Mouse (Mus musculus) lung, adult 18-20 months (tissue): ENCODE measurements around the gene Cyp3a41a.
"Not testable (repeated sequence)": the region's sequence is repeated elsewhere in the genome, so short reads cannot be mapped to it uniquely, and the experiment has no call there.

Experiments
- DNase-seq, 2 experiments: peaks; one replicate each; pipeline ENCODE4 v3.0.0; 2022; ENCODE audit warnings: mixed read lengths in 2 of 2

Cyp3a41a gene

DNA sequence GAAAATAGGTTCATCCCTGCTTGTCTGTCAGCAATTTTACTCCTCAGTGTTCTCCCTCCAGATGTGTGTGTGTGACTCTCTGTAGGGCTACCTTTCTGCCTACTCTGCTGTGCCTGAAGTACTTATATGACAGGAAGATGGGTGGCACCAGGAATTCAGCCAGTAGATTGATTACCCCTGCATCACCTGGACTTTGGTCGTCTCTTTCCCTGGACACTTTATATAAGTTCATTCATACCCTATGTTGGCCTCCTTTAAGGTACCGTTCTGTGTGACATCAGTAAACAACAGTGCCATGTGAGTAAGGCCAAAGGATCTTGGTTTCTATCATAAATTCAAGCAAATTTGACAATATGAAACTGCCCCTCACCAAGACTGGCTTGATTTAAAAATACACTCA is at the start of gene Cyp3a41a:
TSS of gene Cyp3a41a (minus strand) at position 101 of the 400 bp plus-strand sequence.
- not testable (repeated sequence) for DNase-seq

DNA sequence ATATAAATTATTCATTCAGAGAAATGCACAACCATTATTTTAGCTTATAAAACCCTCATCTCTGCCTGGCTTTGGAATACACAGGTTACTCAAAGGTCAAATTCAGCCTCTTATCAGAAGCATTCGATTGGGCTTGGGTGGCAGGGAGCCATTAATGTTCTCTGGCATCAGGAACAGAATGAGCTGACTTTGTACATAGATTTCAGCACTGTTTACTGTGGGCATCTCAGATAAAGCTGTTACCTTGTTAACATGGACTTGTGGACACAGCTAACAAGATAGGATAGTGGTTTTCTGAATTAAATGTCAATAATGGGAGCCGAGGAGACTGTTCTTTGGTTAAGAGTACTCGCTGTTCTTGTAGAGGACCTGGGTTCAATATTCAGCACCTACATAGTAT is 17.6 kb upstream of the Cyp3a41a start:
- DNase-seq = not testable (repeated sequence)

DNA sequence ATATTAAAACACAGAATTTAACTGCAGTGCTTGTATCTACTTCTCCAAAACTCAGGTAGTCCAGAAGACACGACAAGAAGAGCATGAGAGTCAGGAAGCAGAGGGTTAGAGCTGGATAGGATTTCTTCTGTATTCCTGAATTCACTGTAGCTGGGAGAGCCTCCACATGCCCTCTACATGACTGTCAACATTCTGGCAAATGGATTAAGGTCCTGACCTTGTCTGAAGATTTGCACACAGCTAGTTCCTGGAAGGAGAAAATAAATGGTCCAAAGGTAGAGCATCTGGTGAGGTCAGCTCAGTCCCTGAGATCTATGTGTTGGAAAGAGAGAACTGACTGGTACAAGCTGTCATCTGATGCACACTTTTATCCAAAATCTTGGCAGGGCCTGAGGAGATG is 5.6 kb downstream of the Cyp3a41a start:
- DNase-seq = not testable (repeated sequence)

DNA sequence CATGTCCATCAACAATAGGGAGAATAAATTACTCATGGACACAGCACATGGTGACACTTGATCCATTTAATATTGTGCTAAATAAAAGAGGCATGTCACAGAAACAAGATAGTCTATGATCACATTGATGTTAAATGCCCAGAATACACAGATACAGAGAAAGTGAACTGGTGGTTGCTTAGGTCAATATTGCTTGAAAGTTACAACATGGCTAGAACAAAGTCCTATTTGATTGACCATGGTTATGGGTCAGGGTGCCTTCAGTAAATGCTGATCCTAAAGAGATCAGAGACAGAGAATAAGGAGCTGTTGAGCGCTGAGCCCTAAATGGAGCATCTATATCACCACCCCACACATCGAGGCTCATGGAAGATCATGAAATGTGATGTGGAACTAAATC is 12.6 kb downstream of the Cyp3a41a start:
- not testable (repeated sequence) for DNase-seq

DNA sequence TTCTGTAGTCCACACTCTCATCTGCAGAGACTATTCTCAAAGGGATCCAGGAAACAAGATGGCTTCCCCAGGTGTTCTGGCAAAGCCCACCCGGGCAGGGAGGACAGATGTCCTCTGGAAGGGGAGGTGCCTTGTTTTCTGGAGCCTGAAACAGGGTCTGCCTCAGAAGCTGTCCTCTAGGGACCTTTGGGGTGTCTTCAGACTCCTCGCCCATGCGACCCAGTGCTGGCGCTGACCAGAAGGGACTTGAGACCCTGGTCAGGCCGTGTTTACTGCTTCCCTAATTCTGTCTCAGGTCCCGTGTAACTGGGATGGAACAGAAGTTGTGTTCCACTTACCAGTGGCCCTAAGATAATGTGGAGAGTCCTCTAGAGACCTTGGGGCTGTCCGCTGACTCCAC is 57.9 kb downstream of the Cyp3a41a start:
- DNase-seq = no peak

DNA sequence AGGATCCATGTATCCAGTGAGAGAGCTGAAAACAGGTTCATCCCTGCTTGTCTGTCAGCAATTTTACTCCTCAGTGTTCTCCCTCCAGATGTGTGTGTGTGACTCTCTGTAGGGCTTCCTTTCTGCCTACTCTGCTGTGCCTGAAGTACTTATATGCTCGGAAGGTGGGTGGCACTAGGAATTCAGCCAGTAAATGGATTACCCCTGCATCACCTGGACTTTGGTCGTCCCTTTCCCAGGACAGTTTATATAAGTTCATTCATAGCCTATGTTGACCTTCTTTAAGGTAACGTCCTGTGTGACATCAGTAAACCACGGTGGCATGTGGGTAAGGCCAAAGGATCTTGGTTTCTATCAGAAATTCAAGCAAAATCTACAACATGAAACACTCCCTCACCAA is 72.2 kb downstream of the Cyp3a41a start:
- no peak for DNase-seq
